Mouse (Mus musculus): ENCODE measurements around the gene Wdr83. TPM values are rescaled to one million over a fixed set of nuclear protein-coding genes. Genes with fewer than 3 reads are reported as not detected.
"Not testable (repeated sequence)": the region's sequence is repeated elsewhere in the genome, so short reads cannot be mapped to it uniquely, and the experiment has no call there.

Wdr83 gene
- polyA plus RNA-seq, 1 experiment = 54.4 TPM

DNA sequence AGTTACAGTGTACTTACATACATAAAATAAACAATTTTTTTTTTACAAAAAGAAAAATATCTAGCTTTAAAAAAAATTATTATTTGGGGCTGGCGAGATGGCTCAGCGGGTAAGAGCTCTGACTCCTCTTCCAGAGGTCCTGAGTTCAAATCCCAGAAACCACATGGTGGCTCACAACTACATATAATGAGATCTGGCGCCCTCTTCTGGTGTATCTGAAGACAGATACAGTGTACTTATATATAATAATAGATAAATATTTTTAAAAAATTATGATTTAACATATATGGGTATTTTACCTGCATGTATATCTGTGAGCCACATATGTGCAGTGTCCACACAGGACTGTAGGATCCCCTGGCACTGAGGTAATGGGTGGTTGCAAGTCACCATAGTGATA is 5.1 kb upstream of the Wdr83 start:
- H3K27ac ChIP-seq (ENCODE audit: insufficient read depth, low read length) = no peak overlapping the region
- 0 out of 2 replicates have a peak, but pooled peaks cover 7% of the 10 kb centered on the region for H3K4me1 ChIP-seq (ENCODE audit: control insufficient read depth, insufficient read depth, low read length)
- no peak for DNase-seq
- 82% methylated on average over 3 of the region's 3 CpGs for WGBS
- no peak overlapping the region for H3K4me3 ChIP-seq (replicated peaks; ENCODE audit: insufficient read depth, low read depth, low read length)
- TF ChIP-seq POLR2A (IDR thresholded peaks at IDR 0.05; ENCODE audit: borderline replicate concordance, insufficient read depth, low read length) (no peak), CTCF (IDR thresholded peaks at IDR 0.05; ENCODE audit: borderline replicate concordance, insufficient read depth, low read depth, low read length) (no peak)
- H3K27me3 ChIP-seq (ENCODE audit: control insufficient read depth, insufficient read depth, low read length) = no peaks in the 10 kb centered on the region

DNA sequence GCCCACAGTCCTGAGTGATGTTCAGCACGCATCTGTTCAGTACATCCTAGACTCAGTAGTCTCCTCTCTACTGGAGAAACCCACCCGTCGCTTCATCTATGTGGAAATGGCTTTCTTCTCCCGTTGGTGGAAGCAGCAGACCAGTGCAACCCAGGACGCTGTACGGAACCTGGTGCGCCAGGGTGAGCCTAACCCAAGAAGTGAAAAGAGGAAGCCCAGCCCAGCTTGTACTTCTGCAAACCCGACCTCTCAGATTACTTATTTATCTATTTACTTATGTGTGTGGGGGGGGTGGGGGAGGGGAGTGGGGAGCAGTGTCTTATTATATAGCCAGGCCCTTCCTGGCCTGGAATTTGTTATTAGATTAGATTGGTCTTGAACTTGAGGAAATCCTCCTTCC is 3.5 kb upstream of the Wdr83 start:
- 90% methylated on average over 8 of the region's 8 CpGs for WGBS
- TF ChIP-seq CTCF (IDR thresholded peaks at IDR 0.05; ENCODE audit: borderline replicate concordance, insufficient read depth, low read depth, low read length) (no peak), POLR2A (IDR thresholded peaks at IDR 0.05; ENCODE audit: borderline replicate concordance, insufficient read depth, low read length) (no peak)
- peaks cover 10% of the 10 kb centered on the region; the same call in 1 of the 2 replicates for H3K4me1 ChIP-seq (ENCODE audit: control insufficient read depth, insufficient read depth, low read length)
- no peak overlapping the region for H3K27ac ChIP-seq (ENCODE audit: insufficient read depth, low read length)
- H3K27me3 ChIP-seq (ENCODE audit: control insufficient read depth, insufficient read depth, low read length) = no peaks in the 10 kb centered on the region
- DNase-seq = no peak
- no peak overlapping the region for H3K4me3 ChIP-seq (replicated peaks; ENCODE audit: insufficient read depth, low read depth, low read length)

DNA sequence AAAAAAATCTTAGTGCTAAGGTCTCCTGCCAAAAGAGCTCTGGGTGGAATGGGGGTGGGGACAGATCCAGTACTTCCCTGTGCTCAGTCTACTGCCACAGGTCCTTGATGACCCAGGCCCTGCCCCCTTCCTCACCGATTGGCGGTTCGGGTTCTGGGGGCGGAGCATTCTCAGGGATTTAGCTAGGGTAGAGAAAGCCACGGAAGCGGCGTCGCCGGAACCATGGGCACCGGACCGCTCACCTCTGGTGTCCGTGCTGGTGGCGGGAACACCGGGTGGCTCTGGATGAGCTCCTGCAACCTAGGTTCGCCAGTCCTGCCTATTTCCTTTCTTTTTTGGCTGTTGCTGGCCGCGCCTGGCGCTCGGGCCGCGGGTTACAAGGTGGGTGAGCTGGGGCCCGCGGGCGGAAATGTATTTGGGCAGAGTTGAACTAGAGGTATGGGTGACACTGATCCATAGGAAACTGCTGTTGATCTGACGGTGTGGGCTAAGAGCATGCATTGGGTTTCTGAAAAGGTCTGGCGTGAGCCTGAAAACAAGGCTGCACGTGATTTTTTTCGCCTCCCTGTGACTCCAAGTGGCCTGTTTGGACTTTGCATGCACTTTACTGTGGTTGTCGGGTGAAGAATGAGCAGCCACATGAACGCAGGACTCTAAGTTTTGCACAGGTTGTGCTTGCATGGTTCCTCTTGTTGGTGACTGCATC is 2.2 kb upstream of the Wdr83 start, which contains the start of gene Man2b1:
Gene Man2b1, plus strand, starts transcription at position 163 of the 706 bp plus-strand sequence.
- Histone ChIP-seq H3K27me3 (ENCODE audit: control insufficient read depth, insufficient read depth, low read length) (no peaks in the 10 kb centered on the region), H3K27ac (ENCODE audit: insufficient read depth, low read length) (peak within 1 kb of the TSS; percentile 70; the same call in 1 of the 2 replicates)
- WGBS = under 1% methylated on average over 30 of the region's 30 CpGs

DNA sequence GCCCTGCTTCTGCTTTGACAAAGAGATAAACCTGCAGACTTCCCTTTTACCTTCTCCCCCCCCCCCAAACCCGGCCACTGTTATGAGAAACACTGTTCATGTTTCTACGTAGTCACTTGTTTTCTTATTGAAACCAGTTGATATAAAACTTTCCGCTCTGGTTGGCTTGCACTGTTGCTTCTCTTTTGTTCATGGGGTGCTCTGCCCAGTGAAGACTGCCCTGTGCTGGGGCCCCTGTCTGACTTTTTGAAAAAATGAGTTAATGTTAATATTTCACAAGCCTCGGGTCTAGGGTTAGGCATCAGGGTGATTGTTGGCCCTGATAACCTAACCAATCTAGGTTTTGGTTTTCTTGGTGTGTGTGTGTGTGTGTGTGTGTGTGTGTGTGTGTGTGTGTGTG is 1.1 kb upstream of the Wdr83 start:
- peaks cover 13% of the 10 kb centered on the region for H3K4me1 ChIP-seq (ENCODE audit: control insufficient read depth, insufficient read depth, low read length)
- not testable (repeated sequence) for H3K27me3 ChIP-seq (ENCODE audit: control insufficient read depth, insufficient read depth, low read length); H3K4me3 ChIP-seq (replicated peaks; ENCODE audit: insufficient read depth, low read depth, low read length); DNase-seq; H3K27ac ChIP-seq (ENCODE audit: insufficient read depth, low read length)
- 87% methylated on average over 4 of the region's 4 CpGs for WGBS

More for the DNA sequence above, 2.2 kb upstream of the Wdr83 start, which contains the start of gene Man2b1:
- H3K4me3 ChIP-seq (replicated peaks; ENCODE audit: insufficient read depth, low read depth, low read length) = peak within 1 kb of the TSS; percentile 93
- TF ChIP-seq CTCF (IDR thresholded peaks at IDR 0.05; ENCODE audit: borderline replicate concordance, insufficient read depth, low read depth, low read length) = 0 out of 2 replicates have a peak, but pooled peaks have one; percentile 25
- peak; percentile 80 for TF ChIP-seq POLR2A (IDR thresholded peaks at IDR 0.05; ENCODE audit: borderline replicate concordance, insufficient read depth, low read length)
- DNase-seq = peak; percentile 87 to 90
- H3K4me1 ChIP-seq (ENCODE audit: control insufficient read depth, insufficient read depth, low read length) = peaks cover 13% of the 10 kb centered on the region

DNA sequence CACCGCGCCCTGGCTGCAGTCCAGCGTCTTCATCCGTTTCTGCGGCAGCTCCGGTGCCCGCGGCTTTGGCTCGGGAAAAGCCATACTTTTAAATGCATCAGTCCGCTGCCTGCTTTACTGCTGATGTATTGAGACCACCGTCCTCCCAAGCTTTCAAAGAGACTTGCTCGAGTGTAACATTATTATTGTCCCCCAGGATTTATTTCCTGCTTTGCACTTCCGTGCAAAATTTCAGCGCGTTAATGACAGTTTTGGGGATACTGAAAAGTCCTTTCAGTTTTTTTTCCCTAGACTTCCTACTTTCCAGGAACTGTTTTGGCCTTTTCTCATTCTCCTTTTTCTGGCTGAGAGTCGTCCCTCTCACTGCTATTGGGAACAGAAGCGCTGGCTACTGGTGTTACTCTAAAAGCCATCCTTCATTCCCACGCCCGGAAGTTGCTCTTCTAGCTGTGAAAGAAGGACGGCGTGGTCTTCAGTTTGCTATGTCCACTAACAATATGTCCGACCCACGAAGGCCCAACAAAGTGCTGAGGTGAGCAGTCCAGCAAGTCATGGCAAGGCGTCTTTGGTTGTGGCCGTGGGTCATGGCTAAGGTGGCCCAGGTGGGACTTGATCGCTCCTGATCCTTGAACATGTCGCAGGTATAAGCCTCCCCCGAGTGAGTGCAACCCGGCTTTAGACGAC is 432 bp downstream of the Wdr83 start, which contains the start of gene Wdr83os:
Gene Wdr83os, plus strand, starts transcription at position 209 of the 684 bp plus-strand sequence.
- H3K4me3 ChIP-seq (replicated peaks; ENCODE audit: insufficient read depth, low read depth, low read length) = peak within 1 kb of the TSS; percentile 73
- TF ChIP-seq CTCF (IDR thresholded peaks at IDR 0.05; ENCODE audit: borderline replicate concordance, insufficient read depth, low read depth, low read length) (no peak), POLR2A (IDR thresholded peaks at IDR 0.05; ENCODE audit: borderline replicate concordance, insufficient read depth, low read length) (peak; percentile 47; the same call in 1 of the 2 replicates)
- under 1% methylated on average over 30 of the region's 30 CpGs for WGBS
- H3K4me1 ChIP-seq (ENCODE audit: control insufficient read depth, insufficient read depth, low read length) = peaks cover 13% of the 10 kb centered on the region
- peak; percentile 65 to 70 for DNase-seq
- peak within 1 kb of the TSS; percentile 35 for H3K27ac ChIP-seq (ENCODE audit: insufficient read depth, low read length)
- H3K27me3 ChIP-seq (ENCODE audit: control insufficient read depth, insufficient read depth, low read length) = no peaks in the 10 kb centered on the region

DNA sequence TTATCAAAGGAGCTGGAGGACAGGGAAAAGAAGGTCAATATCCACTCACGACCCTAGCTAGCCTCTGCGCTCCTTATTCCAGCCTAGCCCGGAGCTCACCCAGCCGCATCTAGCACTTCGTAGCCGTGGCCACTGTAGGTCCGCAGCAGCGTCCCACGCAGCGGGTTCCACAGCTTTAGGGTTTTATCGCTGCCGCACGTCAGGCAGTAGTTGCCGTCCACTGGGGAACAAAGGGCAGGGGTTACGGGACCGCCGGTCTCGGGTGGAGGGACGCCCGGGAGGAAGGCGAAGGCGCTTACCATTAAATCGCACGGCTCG is 933 bp downstream of the Wdr83 start:
- H3K27me3 ChIP-seq (ENCODE audit: control insufficient read depth, insufficient read depth, low read length) = no peaks in the 10 kb centered on the region
- WGBS = under 1% methylated on average over 25 of the region's 25 CpGs
- DNase-seq = no peak
- TF ChIP-seq POLR2A (IDR thresholded peaks at IDR 0.05; ENCODE audit: borderline replicate concordance, insufficient read depth, low read length) = no peak
- TF ChIP-seq CTCF (IDR thresholded peaks at IDR 0.05; ENCODE audit: borderline replicate concordance, insufficient read depth, low read depth, low read length) = no peak
- peak overlapping the region; percentile 73 for H3K4me3 ChIP-seq (replicated peaks; ENCODE audit: insufficient read depth, low read depth, low read length)
- H3K27ac ChIP-seq (ENCODE audit: insufficient read depth, low read length) = peak overlapping the region; percentile 35
- H3K4me1 ChIP-seq (ENCODE audit: control insufficient read depth, insufficient read depth, low read length) = peaks cover 13% of the 10 kb centered on the region

DNA sequence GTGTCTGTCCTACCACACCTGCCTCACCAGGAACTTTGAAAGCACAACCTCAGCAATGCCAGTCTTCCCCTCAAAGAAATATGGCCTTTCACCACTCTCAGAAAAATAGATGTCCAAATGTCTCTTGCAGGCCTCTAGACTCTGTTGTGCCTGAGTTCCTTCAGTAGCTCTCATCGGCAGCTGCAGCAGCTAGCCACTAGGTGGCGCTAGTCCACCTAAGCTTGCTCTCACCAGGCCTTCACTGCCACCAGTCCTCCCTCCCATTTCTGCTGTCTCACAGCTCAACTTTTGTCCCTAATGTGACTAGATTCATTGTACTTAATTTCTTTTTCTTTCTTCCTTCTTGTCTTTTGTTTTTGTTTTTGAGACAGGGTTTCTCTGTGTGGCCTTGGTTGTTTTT is 4.1 kb downstream of the Wdr83 start:
- H3K27ac ChIP-seq (ENCODE audit: insufficient read depth, low read length) = no peak overlapping the region
- WGBS = 0% methylated on average over 2 of the region's 2 CpGs
- peak; percentile 93 for TF ChIP-seq CTCF (IDR thresholded peaks at IDR 0.05; ENCODE audit: borderline replicate concordance, insufficient read depth, low read depth, low read length)
- no peak for TF ChIP-seq POLR2A (IDR thresholded peaks at IDR 0.05; ENCODE audit: borderline replicate concordance, insufficient read depth, low read length)

DNA sequence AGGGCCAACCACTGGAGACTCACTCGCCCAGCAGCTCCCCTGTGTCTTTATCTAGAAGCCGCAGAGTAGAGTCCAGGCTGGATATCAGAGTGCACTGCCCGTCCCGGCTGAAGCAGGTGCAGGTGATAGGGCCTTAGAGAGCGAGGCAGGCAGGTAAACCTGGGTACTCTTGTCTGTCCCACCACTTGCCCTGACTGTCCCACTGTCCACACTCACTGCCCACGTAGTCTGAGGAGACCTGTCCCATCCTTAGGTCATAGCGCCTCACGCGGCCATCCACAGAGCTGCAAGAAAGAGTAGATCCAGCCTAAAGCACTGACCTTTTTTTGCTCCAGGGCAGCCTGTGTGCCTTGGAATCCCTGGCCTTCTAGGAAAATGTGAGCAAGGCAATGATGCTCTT is 5.1 kb downstream of the Wdr83 start:
- H3K27ac ChIP-seq (ENCODE audit: insufficient read depth, low read length) = no peak overlapping the region
- no peaks in the 10 kb centered on the region for H3K27me3 ChIP-seq (ENCODE audit: control insufficient read depth, insufficient read depth, low read length)
- WGBS = 77% methylated on average over 9 of the region's 9 CpGs
- no peak overlapping the region for H3K4me3 ChIP-seq (replicated peaks; ENCODE audit: insufficient read depth, low read depth, low read length)
- peak in 1 of 2 experiments; percentile 56 for DNase-seq
- TF ChIP-seq CTCF (IDR thresholded peaks at IDR 0.05; ENCODE audit: borderline replicate concordance, insufficient read depth, low read depth, low read length) (peak; percentile 64), POLR2A (IDR thresholded peaks at IDR 0.05; ENCODE audit: borderline replicate concordance, insufficient read depth, low read length) (no peak)
- peaks cover 15% of the 10 kb centered on the region for H3K4me1 ChIP-seq (ENCODE audit: control insufficient read depth, insufficient read depth, low read length)

More for the DNA sequence above, 4.1 kb downstream of the Wdr83 start:
- peaks cover 15% of the 10 kb centered on the region for H3K4me1 ChIP-seq (ENCODE audit: control insufficient read depth, insufficient read depth, low read length)
- H3K4me3 ChIP-seq (replicated peaks; ENCODE audit: insufficient read depth, low read depth, low read length) = no peak overlapping the region
- DNase-seq = peak; percentile 78
- no peaks in the 10 kb centered on the region for H3K27me3 ChIP-seq (ENCODE audit: control insufficient read depth, insufficient read depth, low read length)
